Mouse (Mus musculus) spleen, postnatal 0 days (tissue): ENCODE results near the gene Rad1. TPM values are rescaled to one million over a fixed set of nuclear protein-coding genes. Genes with fewer than 3 reads are reported as not detected.

ENCODE experiments used
- polyA plus RNA-seq: library from polyadenylated mRNA; unstranded; fragments of >200 nt; fragmentation: Nextera tagmentation; extraction: Ambion mirVana; gene quantifications from 2 replicates; pipeline ENCODE4 v1.2.1, GENCODE M21; 2015

Rad1 gene
- 24.8 and 25.8 TPM in 2 replicates for polyA plus RNA-seq

GRCm38 (mm10) chr15:10485484-10486364 is at the start of gene Rad1, which contains the start of gene Brix1:
Rad1 (plus strand) TSS chr15:10486018.
Brix1 (minus strand) TSS chr15:10485947.

GRCm38 (mm10) chr15:10470151-10470831 is 15.5 kb upstream of the Rad1 start, which contains the start of gene Dnajc21:
Dnajc21 (minus strand) TSS chr15:10470516.

Other genes with a start within 250 kb of the Rad1 start
- not detected in 2 replicates for gene Gm21973, start 160.6 kb upstream of the Rad1 start, polyA plus RNA-seq
- not detected in 2 replicates for gene Agxt2, start 127.5 kb upstream of the Rad1 start, polyA plus RNA-seq
- 9.4 and 9.5 TPM in 2 replicates for gene Dnajc21, start 15.5 kb upstream of the Rad1 start, polyA plus RNA-seq
- 96.4 and 98.6 TPM in 2 replicates for gene Brix1, start 71 bp upstream of the Rad1 start, polyA plus RNA-seq
- gene Ttc23l, start 72.7 kb downstream of the Rad1 start, polyA plus RNA-seq = not detected in 2 replicates
- gene Rai14, start 228.6 kb downstream of the Rad1 start, polyA plus RNA-seq = 11.1 and 15.3 TPM in 2 replicates